Mouse (Mus musculus) ES-Bruce4 (cell line): ENCODE data around the gene Wdr61. TPM values are rescaled to one million over a fixed set of nuclear protein-coding genes. Genes with fewer than 3 reads are reported as not detected.

ENCODE experiments used
- H3K27ac ChIP-seq: 2 replicates; pipeline ENCODE4 v1.5.1; 2012; ENCODE audit warnings: low read length, inconsistent platforms; ENCODE audit not compliant: insufficient read depth
- H3K27me3 ChIP-seq: 2 replicates; pipeline ENCODE4 v1.6.1; 2012; ENCODE audit warnings: mild to moderate bottlenecking, low read length, inconsistent platforms; ENCODE audit not compliant: control insufficient read depth, poor library complexity, insufficient read depth, severe bottlenecking
- H3K36me3 ChIP-seq: 2 replicates; pipeline ENCODE4 v1.6.1; 2012; ENCODE audit warnings: inconsistent platforms, mild to moderate bottlenecking, low read length, moderate library complexity; ENCODE audit not compliant: control insufficient read depth, poor library complexity, insufficient read depth, severe bottlenecking
- H3K4me1 ChIP-seq: one replicate; pipeline ENCODE4 v1.8.1; 2011; ENCODE audit warnings: low read length; ENCODE audit not compliant: control insufficient read depth, insufficient read depth
- H3K4me3 ChIP-seq: 2 replicates; pipeline ENCODE4 v1.5.1; 2011; ENCODE audit warnings: low read depth, mild to moderate bottlenecking, low read length
- H3K9ac ChIP-seq: 2 replicates; pipeline ENCODE4 v1.6.1; 2012; ENCODE audit warnings: low read depth, mild to moderate bottlenecking, inconsistent platforms; ENCODE audit not compliant: poor library complexity, severe bottlenecking
- H3K9me3 ChIP-seq: replicated peaks from 2 replicates; pipeline ENCODE4 v1.6.1; 2012; ENCODE audit warnings: mild to moderate bottlenecking, low read length, inconsistent platforms; ENCODE audit not compliant: control insufficient read depth, poor library complexity, insufficient read depth, severe bottlenecking
- CTCF ChIP-seq: IDR thresholded peaks from one replicate; pipeline ENCODE4 v1.8.1; 2011; ENCODE audit warnings: low read depth, low read length
- EP300 ChIP-seq: IDR thresholded peaks from 2 replicates; pipeline ENCODE4 v1.6.1; 2011; ENCODE audit warnings: low read depth, low read length; ENCODE audit not compliant: insufficient read depth
- POLR2A ChIP-seq: IDR thresholded peaks from one replicate; pipeline ENCODE4 v1.8.1; 2011; ENCODE audit warnings: low read length; ENCODE audit not compliant: insufficient read depth
- polyA plus RNA-seq: library from polyadenylated mRNA; stranded (reverse); fragments of >200 nt; gene quantifications from 2 replicates; pipeline ENCODE4 v1.2.4, GENCODE M21; 2011; ENCODE audit warnings: low read depth; ENCODE audit not compliant: missing spikeins, insufficient read depth, insufficient read length

Wdr61 gene
- polyA plus RNA-seq: 108 and 109 TPM in 2 replicates

DNA sequence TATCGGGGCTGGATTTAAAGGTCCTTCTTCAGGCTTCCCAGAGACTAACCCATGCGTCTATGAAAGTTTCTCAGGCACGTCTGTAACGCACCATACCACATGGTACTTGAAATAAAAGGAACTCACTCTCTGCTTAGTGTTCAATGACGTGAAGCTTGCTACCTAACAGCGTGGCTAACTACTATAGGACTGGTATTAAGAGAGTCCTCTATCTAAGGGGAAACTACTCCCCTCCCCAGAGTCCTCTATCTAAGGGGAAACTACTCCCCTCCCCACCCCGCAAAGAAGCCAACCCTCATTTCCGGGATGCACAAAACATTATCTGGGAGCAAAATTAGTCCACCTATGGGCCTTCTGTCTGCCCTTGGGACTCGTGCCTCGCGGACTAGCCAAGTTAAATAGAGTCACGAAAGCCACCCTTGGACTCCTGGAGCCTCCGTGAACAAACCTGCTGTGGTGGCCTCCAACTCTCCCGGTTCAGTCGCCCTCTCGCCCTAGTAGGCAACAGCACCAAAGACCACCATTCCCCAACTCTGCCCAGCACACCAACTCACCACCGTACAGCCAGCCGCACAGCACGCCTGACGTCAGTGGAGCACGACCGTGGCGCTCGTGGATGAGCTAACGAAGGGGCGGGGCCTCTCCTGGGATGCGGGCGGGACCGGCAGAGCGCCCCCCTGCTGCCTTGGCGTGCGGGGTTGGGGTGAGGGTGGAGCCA is at the start of gene Wdr61:
Gene Wdr61 (minus strand): TSS at position 599 of the 718 bp plus-strand sequence.
- Histone ChIP-seq H3K36me3 (peaks cover 21% of the 10 kb centered on the region), H3K9me3 (no peaks in the 10 kb centered on the region), H3K27ac (no peak within 1 kb of the TSS), H3K4me1 (no peaks in the 10 kb centered on the region), H3K9ac (peak within 1 kb of the TSS; percentile 33), H3K4me3 (peak within 1 kb of the TSS; percentile 60), H3K27me3 (no peaks in the 10 kb centered on the region)
- TF ChIP-seq CTCF: peak; percentile 50
- TF ChIP-seq EP300: peak; percentile 47; the same call in 1 of the 2 replicates
- TF ChIP-seq POLR2A: peak; percentile 93

DNA sequence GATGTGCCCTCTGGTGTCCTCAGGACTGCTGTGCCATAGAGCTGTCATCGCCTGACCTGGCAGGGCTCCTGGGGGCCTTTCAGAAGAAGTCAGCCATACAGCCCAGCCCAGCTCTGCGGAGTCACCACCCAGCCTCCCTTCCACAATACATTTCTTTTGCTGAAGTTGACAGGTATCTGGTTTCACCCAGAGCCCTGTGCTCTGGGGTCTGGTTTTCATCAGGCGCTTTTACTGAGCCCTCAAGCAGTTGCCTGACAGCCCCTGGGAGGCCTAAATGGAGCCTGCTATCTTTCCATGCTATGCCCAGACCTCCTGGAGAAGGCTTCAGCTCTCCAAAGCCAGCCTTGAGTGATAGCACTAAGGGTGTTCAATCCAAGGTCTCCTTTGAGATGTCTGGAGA is 49.7 kb upstream of the Wdr61 start:
- no peak overlapping the region for H3K27ac ChIP-seq
- H3K4me1 ChIP-seq: no peaks in the 10 kb centered on the region
- H3K9me3 ChIP-seq: no peaks in the 10 kb centered on the region

DNA sequence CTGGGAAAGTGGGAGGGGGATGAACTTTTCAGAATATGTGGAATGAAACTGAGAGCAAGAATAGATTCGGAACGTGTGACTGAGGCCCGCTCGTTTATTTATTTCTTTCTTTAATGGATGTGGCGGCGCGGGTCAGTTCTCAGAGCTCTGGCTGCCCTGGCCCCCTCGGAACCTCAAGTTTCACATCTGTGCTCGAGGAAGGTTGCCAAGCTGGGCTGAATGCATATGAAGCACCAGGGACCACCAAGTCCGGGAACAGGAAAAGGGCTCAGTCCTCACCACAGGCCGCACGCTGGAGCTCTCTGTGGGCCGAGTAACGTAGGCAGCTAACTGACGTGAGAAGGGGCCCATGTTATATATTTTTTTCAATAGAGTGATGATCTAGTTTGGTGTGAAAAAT is 48.2 kb upstream of the Wdr61 start:
- H3K9ac ChIP-seq: no peak overlapping the region

More for the DNA sequence above, 49.7 kb upstream of the Wdr61 start:
- H3K4me3 ChIP-seq: no peak overlapping the region
- no peaks in the 10 kb centered on the region for H3K36me3 ChIP-seq
- TF ChIP-seq EP300 (no peak), POLR2A (no peak), CTCF (no peak)
- H3K9ac ChIP-seq: no peak overlapping the region
- no peaks in the 10 kb centered on the region for H3K27me3 ChIP-seq

DNA sequence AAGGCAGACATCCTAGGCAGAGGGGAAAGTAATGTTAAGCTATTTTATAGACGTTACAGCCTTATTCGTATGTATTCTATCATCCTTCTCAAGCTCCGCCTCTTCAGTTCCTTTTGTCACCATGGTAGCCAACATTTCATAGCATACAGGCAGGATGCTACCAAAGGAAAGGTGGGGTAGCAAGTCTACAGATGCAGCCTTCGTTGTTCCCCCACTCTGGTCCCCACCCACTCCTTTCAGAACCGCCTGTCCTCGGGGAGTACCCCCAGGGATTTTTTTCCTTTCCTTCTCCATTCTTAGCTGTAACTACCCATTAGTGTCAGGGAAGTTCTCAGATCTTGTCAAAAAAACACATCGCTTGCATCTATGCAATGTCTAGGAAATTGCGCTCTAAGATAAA is 45.0 kb upstream of the Wdr61 start:
- Histone ChIP-seq H3K4me1 (no peaks in the 10 kb centered on the region), H3K4me3 (no peak overlapping the region), H3K27me3 (no peaks in the 10 kb centered on the region), H3K9ac (no peak overlapping the region), H3K9me3 (no peaks in the 10 kb centered on the region), H3K36me3 (no peaks in the 10 kb centered on the region), H3K27ac (no peak overlapping the region)
- TF ChIP-seq CTCF: no peak
- TF ChIP-seq POLR2A: no peak
- no peak for TF ChIP-seq EP300

More for the DNA sequence above, 48.2 kb upstream of the Wdr61 start:
- no peaks in the 10 kb centered on the region for H3K36me3 ChIP-seq
- H3K27ac ChIP-seq: no peak overlapping the region
- no peaks in the 10 kb centered on the region for H3K4me1 ChIP-seq
- H3K27me3 ChIP-seq: no peaks in the 10 kb centered on the region
- no peak for TF ChIP-seq CTCF
- no peak for TF ChIP-seq POLR2A
- TF ChIP-seq EP300: no peak
- H3K4me3 ChIP-seq: no peak overlapping the region
- no peaks in the 10 kb centered on the region for H3K9me3 ChIP-seq

DNA sequence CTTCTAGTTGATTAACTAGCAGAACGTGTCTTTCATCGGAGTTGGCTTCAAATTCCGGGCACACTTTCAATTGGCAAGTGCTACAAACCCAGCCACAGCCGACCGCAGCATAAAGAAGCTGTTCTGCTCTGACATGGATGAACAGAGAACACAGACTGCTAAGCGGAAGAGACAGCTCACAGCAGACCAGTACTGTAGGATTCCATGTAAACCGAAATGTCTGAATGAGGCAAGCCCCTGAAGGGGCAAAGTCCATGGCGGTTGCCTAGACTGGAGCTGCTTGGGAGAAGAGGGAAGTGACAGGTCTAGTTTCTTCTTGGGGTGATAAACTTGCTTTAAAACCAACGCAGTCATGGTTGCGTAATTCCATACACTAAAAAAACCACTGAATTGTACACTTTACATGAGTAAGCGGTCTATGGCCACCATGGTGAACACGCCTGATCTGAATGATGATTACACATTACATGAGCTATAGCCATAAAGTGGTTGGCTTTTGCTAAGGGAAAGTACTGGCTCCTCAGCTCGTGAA is 42.2 kb upstream of the Wdr61 start:
- no peaks in the 10 kb centered on the region for H3K36me3 ChIP-seq
- no peak overlapping the region for H3K9ac ChIP-seq
- no peak overlapping the region for H3K27ac ChIP-seq
- H3K4me3 ChIP-seq: no peak overlapping the region
- TF ChIP-seq EP300: no peak
- TF ChIP-seq CTCF: no peak
- no peak for TF ChIP-seq POLR2A
- H3K4me1 ChIP-seq: no peaks in the 10 kb centered on the region
- no peaks in the 10 kb centered on the region for H3K27me3 ChIP-seq
- no peaks in the 10 kb centered on the region for H3K9me3 ChIP-seq
